Mouse (Mus musculus) neural tube, embryonic 15.5 days (tissue): ENCODE measurements around the gene Muc4. TPM values are rescaled to one million over a fixed set of nuclear protein-coding genes. Genes with fewer than 3 reads are reported as not detected.

ENCODE experiments used
- ATAC-seq: fragments of 200-750 bp; cut with Nextera tagmentation; 2 replicates; pipeline ENCODE4 v1.8.0; 2017; ENCODE audit warnings: mild to moderate bottlenecking, moderate TSS enrichment, moderate library complexity; ENCODE audit not compliant: low FRiP score
- H3K27ac ChIP-seq: fragments of 300-500 bp; sonication (generic); replicated peaks from 2 replicates; pipeline ENCODE4 v1.5.1; 2015; ENCODE audit warnings: mild to moderate bottlenecking, inconsistent platforms
- H3K27me3 ChIP-seq: fragments of 300-500 bp; sonication (generic); replicated peaks from 2 replicates; pipeline ENCODE4 v1.6.1; 2015; ENCODE audit warnings: inconsistent platforms
- H3K36me3 ChIP-seq: fragments of 300-500 bp; sonication (generic); 2 replicates; pipeline ENCODE4 v1.6.1; 2015; ENCODE audit warnings: inconsistent platforms
- H3K4me1 ChIP-seq: fragments of 300-500 bp; sonication (generic); 2 replicates; pipeline ENCODE4 v1.6.1; 2015; ENCODE audit warnings: inconsistent platforms
- H3K4me2 ChIP-seq: fragments of 300-500 bp; sonication (generic); 2 replicates; pipeline ENCODE4 v1.6.1; 2015; ENCODE audit warnings: inconsistent platforms, mild to moderate bottlenecking, moderate library complexity
- H3K4me3 ChIP-seq: fragments of 300-500 bp; sonication (generic); replicated peaks from 2 replicates; pipeline ENCODE4 v1.5.1; 2015; ENCODE audit warnings: mild to moderate bottlenecking, inconsistent platforms
- H3K9ac ChIP-seq: fragments of 300-500 bp; sonication (generic); replicated peaks from 2 replicates; pipeline ENCODE4 v1.6.1; 2015; ENCODE audit warnings: mild to moderate bottlenecking, inconsistent platforms
- H3K9me3 ChIP-seq: fragments of 300-500 bp; sonication (generic); replicated peaks from 2 replicates; pipeline ENCODE4 v1.6.1; 2016; ENCODE audit warnings: inconsistent platforms
- WGBS: fragments of 180-500 bp; shearing (Covaris S2); methylation state at CpG from one replicate; pipeline ENCODE4 v1.1.7; 2015; ENCODE audit warnings: mixed read lengths; 5-methylcytosine and 5-hydroxymethylcytosine counted together
- polyA plus RNA-seq: library from polyadenylated mRNA; unstranded; fragments of >200 nt; fragmentation: Nextera tagmentation; extraction: Ambion mirVana; gene quantifications from 2 replicates; pipeline ENCODE4 v1.2.1, GENCODE M21; 2015

Gene Muc4
- polyA plus RNA-seq, 1 experiment from 2014 or later: 0.14 TPM

GRCm38 (mm10) chr16:32824061-32824460 is 88.4 kb downstream of the Muc4 start:
- Histone ChIP-seq H3K36me3 (peaks cover 73% of the 10 kb centered on the region), H3K27me3 (no peaks in the 10 kb centered on the region), H3K9ac (no peak overlapping the region), H3K4me3 (no peak overlapping the region), H3K4me2 (no peak overlapping the region), H3K4me1 (no peaks in the 10 kb centered on the region), H3K27ac (no peak overlapping the region), H3K9me3 (no peaks in the 10 kb centered on the region)
- no peak for ATAC-seq
- 89% methylated on average over 13 of the region's 13 CpGs for WGBS

- H3K4me3 ChIP-seq: no peak overlapping the region
- WGBS: 90% methylated on average over 12 of the region's 12 CpGs
- H3K27me3 ChIP-seq: no peaks in the 10 kb centered on the region
- H3K4me2 ChIP-seq: no peak overlapping the region
- no peak overlapping the region for H3K27ac ChIP-seq
- H3K9ac ChIP-seq: no peak overlapping the region
- ATAC-seq: no peak
- no peaks in the 10 kb centered on the region for H3K4me1 ChIP-seq
- H3K36me3 ChIP-seq: peaks cover 83% of the 10 kb centered on the region
- no peaks in the 10 kb centered on the region for H3K9me3 ChIP-seq
Observed at GRCm38 (mm10) chr16:32825380-32825779, 89.7 kb downstream of the Muc4 start.

GRCm38 (mm10) chr16:32826521-32826920 is 90.8 kb downstream of the Muc4 start:
- no peaks in the 10 kb centered on the region for H3K4me1 ChIP-seq
- H3K9ac ChIP-seq: no peak overlapping the region
- H3K4me3 ChIP-seq: no peak overlapping the region
- WGBS: 96% methylated on average over 11 of the region's 11 CpGs
- no peak overlapping the region for H3K27ac ChIP-seq
- no peaks in the 10 kb centered on the region for H3K9me3 ChIP-seq
- peaks cover 78% of the 10 kb centered on the region for H3K36me3 ChIP-seq
- no peaks in the 10 kb centered on the region for H3K27me3 ChIP-seq
- ATAC-seq: no peak
- H3K4me2 ChIP-seq: no peak overlapping the region

GRCm38 (mm10) chr16:32829104-32829503 is 93.4 kb downstream of the Muc4 start:
- 92% methylated on average over 11 of the region's 11 CpGs for WGBS
- Histone ChIP-seq H3K4me3 (no peak overlapping the region), H3K36me3 (peaks cover 72% of the 10 kb centered on the region), H3K9ac (no peak overlapping the region), H3K4me2 (no peak overlapping the region), H3K27ac (no peak overlapping the region), H3K27me3 (no peaks in the 10 kb centered on the region), H3K9me3 (no peaks in the 10 kb centered on the region), H3K4me1 (no peaks in the 10 kb centered on the region)
- ATAC-seq: no peak

- WGBS: 88% methylated on average over 4 of the region's 4 CpGs
- Histone ChIP-seq H3K4me1 (no peaks in the 10 kb centered on the region), H3K9me3 (no peaks in the 10 kb centered on the region), H3K9ac (no peak overlapping the region), H3K27me3 (no peaks in the 10 kb centered on the region), H3K36me3 (peaks cover 71% of the 10 kb centered on the region), H3K4me3 (no peak overlapping the region), H3K27ac (no peak overlapping the region), H3K4me2 (no peak overlapping the region)
- ATAC-seq: no peak
Observed at GRCm38 (mm10) chr16:32831501-32831900, 95.8 kb downstream of the Muc4 start.

Other genes starting within 250 kb of the Muc4 start
- gene Slc51a, start 248.0 kb upstream of the Muc4 start, polyA plus RNA-seq: 0.13 and 7.8 TPM in 2 replicates
- gene Zdhhc19, start 239.6 kb upstream of the Muc4 start, polyA plus RNA-seq: 0.20 TPM in 1 of 2 replicates, not detected in the other
- gene Tfrc, start 127.0 kb upstream of the Muc4 start, polyA plus RNA-seq: 32.7 and 33.1 TPM in 2 replicates
- 20.0 and 23.2 TPM in 2 replicates for gene Tnk2, start 92.0 kb upstream of the Muc4 start, polyA plus RNA-seq
- not detected in 2 replicates for gene Muc20, start 61.5 kb downstream of the Muc4 start, polyA plus RNA-seq
- gene Smbd1, start 74.6 kb downstream of the Muc4 start, polyA plus RNA-seq: not detected in 2 replicates
- gene Fyttd1, start 141.6 kb downstream of the Muc4 start, polyA plus RNA-seq: 102 and 111 TPM in 2 replicates
- 31.2 and 31.9 TPM in 2 replicates for gene Rubcn, start 141.9 kb downstream of the Muc4 start, polyA plus RNA-seq
- 31.8 and 36.2 TPM in 2 replicates for gene Lrch3, start 178.2 kb downstream of the Muc4 start, polyA plus RNA-seq